Mouse (Mus musculus) forebrain, embryonic 14.5 days (tissue): Measurements from ENCODE around the gene Gga2. TPM values are rescaled to one million over a fixed set of nuclear protein-coding genes. Genes with fewer than 3 reads are reported as not detected.

Experiments used
- ATAC-seq: fragments of 200-750 bp; cut with Nextera tagmentation; 2 replicates; pipeline ENCODE4 v1.8.0; 2017; ENCODE audit warnings: mild to moderate bottlenecking, moderate library complexity
- DNase-seq: peaks from one replicate; pipeline ENCODE4 v3.0.0-alpha.2; 2015; ENCODE audit warnings: low spot score
- H3K27ac ChIP-seq: fragments of 300-500 bp; sonication (generic); 2 replicates; pipeline ENCODE4 v1.5.1; 2014; ENCODE audit warnings: low read depth, mild to moderate bottlenecking, control low read depth, low read length, moderate library complexity
- H3K27me3 ChIP-seq: fragments of 300-500 bp; sonication (generic); replicated peaks from 2 replicates; pipeline ENCODE4 v1.6.1; 2014; ENCODE audit warnings: low read length, control low read depth, mixed read lengths; ENCODE audit not compliant: control insufficient read depth, insufficient read depth
- H3K36me3 ChIP-seq: fragments of 300-500 bp; sonication (generic); 2 replicates; pipeline ENCODE4 v1.6.1; 2014; ENCODE audit warnings: low read length, control low read depth; ENCODE audit not compliant: control insufficient read depth, insufficient read depth
- H3K4me1 ChIP-seq: fragments of 300-500 bp; sonication (generic); 2 replicates; pipeline ENCODE4 v1.6.1; 2014; ENCODE audit warnings: antibody characterized with exemption, low read length, control low read depth; ENCODE audit not compliant: control insufficient read depth, insufficient read depth
- H3K4me2 ChIP-seq: fragments of 300-500 bp; sonication (generic); 2 replicates; pipeline ENCODE4 v1.6.1; 2014; ENCODE audit warnings: mild to moderate bottlenecking, control low read depth, low read length
- H3K4me3 ChIP-seq: fragments of 300-500 bp; sonication (generic); 2 replicates; pipeline ENCODE4 v1.5.1; 2014; ENCODE audit warnings: low read depth, low read length, control low read depth
- H3K9ac ChIP-seq: fragments of 300-500 bp; sonication (generic); 2 replicates; pipeline ENCODE4 v1.6.1; 2014; ENCODE audit warnings: mild to moderate bottlenecking, low read length, control low read depth, moderate library complexity
- H3K9me3 ChIP-seq: fragments of 300-500 bp; sonication (generic); replicated peaks from 2 replicates; pipeline ENCODE4 v1.6.1; 2016; ENCODE audit warnings: low read length, control low read depth, mixed read lengths; ENCODE audit not compliant: control insufficient read depth
- WGBS: fragments of 180-500 bp; shearing (Covaris S2); extraction: QIAGEN DNeasy Blood & Tissue Kit; methylation state at CpG from one replicate; pipeline ENCODE4 v1.1.7; 2014; 5-methylcytosine and 5-hydroxymethylcytosine counted together
- polyA plus RNA-seq: library from polyadenylated mRNA; unstranded; fragments of >200 nt; fragmentation: Nextera tagmentation; extraction: Ambion mirVana; gene quantifications from 2 replicates; pipeline ENCODE4 v1.2.1, GENCODE M21; 2014

Gene Gga2
- polyA plus RNA-seq, 1 experiment from 2014 or later, result 28.0 TPM

GRCm38 (mm10) chr7:122018247-122018646 lies 2.8 kb downstream of the Gga2 start:
- DNase-seq (no peak), ATAC-seq (no peak)
- 65% methylated on average over 3 of the region's 3 CpGs for WGBS
- no peaks in the 10 kb centered on the region for H3K27me3 ChIP-seq
- H3K4me1 ChIP-seq, result peaks cover 18% of the 10 kb centered on the region
- H3K9me3 ChIP-seq, result no peaks in the 10 kb centered on the region
- H3K27ac ChIP-seq, result no peak overlapping the region
- peak overlapping the region; percentile 5; the same call in 1 of the 2 replicates for H3K4me3 ChIP-seq
- H3K36me3 ChIP-seq, result no peaks in the 10 kb centered on the region
- H3K9ac ChIP-seq, result no peak overlapping the region
- peak overlapping the region; percentile 56 for H3K4me2 ChIP-seq

DNA sequence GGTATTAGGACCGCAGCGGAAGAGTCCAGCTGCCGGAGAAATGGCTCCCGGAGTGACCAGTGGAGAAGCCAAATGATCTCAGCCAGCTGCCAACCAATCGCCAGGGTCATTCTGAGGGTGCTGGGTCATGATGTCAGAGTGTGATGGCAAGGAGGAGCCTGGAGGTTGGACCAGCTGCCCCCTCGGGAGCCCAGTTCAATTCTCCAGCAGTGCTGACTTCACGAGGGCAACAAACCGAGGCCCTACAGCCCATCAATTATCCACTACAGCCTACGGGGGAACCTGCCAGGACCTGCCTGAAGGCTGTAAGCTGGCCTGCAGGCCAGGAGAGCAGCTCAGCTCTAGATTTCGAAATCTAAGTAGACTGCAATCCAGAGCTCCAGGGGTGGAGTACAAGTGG lies 5.3 kb downstream of the Gga2 start:
- H3K4me1 ChIP-seq, result peaks cover 18% of the 10 kb centered on the region
- no peak overlapping the region for H3K9ac ChIP-seq
- DNase-seq, result no peak
- no peak overlapping the region for H3K4me3 ChIP-seq
- no peaks in the 10 kb centered on the region for H3K27me3 ChIP-seq
- H3K27ac ChIP-seq, result no peak overlapping the region
- no peaks in the 10 kb centered on the region for H3K9me3 ChIP-seq
- 85% methylated on average over 10 of the region's 10 CpGs for WGBS
- ATAC-seq, result no peak
- H3K36me3 ChIP-seq, result peaks cover 18% of the 10 kb centered on the region
- no peak overlapping the region for H3K4me2 ChIP-seq

DNA sequence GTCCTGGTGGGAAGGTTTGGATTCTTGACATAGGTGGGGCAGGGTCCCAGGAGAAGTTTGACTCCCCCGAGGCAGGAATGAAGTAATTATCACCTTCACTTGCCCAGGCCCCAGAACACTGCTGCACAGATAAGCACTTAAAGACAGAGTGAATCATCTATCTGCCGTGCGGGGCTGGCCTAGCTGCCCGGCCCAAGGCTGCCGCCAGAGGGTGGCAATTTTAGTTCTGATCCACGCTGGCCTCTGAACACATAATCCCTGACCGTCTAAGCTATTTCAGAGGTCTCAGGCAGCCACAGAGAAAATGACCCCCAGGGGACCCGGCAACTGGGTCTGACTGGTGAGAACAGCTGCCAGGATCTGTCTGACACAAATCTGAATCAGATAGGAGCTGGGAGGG lies 5.9 kb downstream of the Gga2 start:
- H3K27ac ChIP-seq, result no peak overlapping the region
- H3K36me3 ChIP-seq, result peaks cover 24% of the 10 kb centered on the region
- WGBS, result 77% methylated on average over 8 of the region's 8 CpGs
- no peak for ATAC-seq
- DNase-seq, result no peak
- no peak overlapping the region for H3K9ac ChIP-seq
- peaks cover 18% of the 10 kb centered on the region for H3K4me1 ChIP-seq
- no peaks in the 10 kb centered on the region for H3K9me3 ChIP-seq
- no peak overlapping the region for H3K4me2 ChIP-seq
- H3K4me3 ChIP-seq, result no peak overlapping the region
- no peaks in the 10 kb centered on the region for H3K27me3 ChIP-seq

DNA sequence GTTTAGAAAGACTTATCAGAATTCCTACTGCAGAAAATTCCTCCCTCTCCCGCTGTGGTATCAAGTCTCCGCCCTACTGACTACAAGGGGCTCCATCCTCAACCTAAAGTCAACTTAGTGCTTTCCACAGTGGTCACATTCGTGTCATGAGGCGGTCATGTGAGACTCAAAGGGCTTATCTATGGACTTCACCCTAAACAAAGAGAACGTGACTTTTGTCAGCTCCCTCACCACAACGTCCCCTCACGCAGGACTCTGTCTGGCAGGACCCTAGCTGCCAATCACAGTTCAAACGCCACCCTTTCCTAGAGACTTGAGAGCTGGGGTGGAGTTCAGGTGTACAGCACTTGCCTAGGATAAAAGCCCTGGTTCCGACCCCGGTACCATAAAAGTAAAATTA lies 8.1 kb downstream of the Gga2 start:
- ATAC-seq (no peak), DNase-seq (no peak)
- H3K9ac ChIP-seq, result no peak overlapping the region
- 93% methylated on average over 10 of the region's 10 CpGs for WGBS
- no peaks in the 10 kb centered on the region for H3K9me3 ChIP-seq
- H3K27me3 ChIP-seq, result no peaks in the 10 kb centered on the region
- H3K27ac ChIP-seq, result no peak overlapping the region
- H3K4me3 ChIP-seq, result no peak overlapping the region
- peaks cover under 1% of the 10 kb centered on the region; the same call in 1 of the 2 replicates for H3K4me1 ChIP-seq
- H3K36me3 ChIP-seq, result peaks cover 45% of the 10 kb centered on the region
- no peak overlapping the region for H3K4me2 ChIP-seq

DNA sequence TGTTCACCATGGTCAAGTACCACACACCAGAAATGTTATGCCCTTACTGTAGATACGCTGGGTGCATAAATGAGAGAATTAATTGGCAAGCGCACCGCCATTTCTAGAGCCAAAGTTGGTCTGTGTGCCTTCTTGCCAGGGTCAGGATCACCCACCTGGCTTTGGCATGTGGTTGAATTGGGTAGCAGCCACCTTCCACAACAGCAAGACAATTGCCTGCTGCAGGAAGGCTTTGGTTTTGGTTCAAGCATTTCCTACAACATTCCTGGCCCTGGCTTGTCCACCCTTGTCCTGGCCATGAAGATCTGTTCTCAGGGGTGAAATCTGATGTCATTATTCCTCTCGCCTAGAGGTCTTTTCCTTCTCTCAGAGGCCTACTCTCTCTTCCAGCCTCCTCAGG lies 8.7 kb downstream of the Gga2 start:
- Histone ChIP-seq H3K36me3 (peaks cover 51% of the 10 kb centered on the region), H3K4me2 (no peak overlapping the region), H3K9me3 (no peaks in the 10 kb centered on the region), H3K9ac (no peak overlapping the region), H3K27me3 (no peaks in the 10 kb centered on the region), H3K4me3 (no peak overlapping the region), H3K4me1 (no peaks in the 10 kb centered on the region; the same call in 1 of the 2 replicates), H3K27ac (no peak overlapping the region)
- ATAC-seq (no peak), DNase-seq (no peak)
- 91% methylated on average over 4 of the region's 4 CpGs for WGBS

DNA sequence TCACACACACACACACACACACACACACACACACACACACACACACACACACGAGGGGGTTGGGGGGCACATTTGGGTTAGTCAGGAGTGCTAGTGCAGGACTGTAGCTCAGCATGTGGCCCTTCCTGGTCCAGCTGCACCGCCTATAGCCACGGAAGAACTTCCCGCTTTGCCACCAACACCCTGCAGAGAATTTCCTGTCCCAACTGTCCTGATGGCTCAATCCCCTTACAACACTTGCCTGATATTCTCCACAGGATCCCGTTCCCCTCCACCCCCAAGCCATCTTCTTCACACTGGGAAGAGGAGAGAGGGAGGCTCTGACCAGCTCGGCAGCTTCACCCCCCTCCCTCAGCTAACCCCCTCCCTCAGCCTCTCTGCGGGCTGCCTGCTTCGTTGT lies 20.6 kb downstream of the Gga2 start:
- DNase-seq (no peak), ATAC-seq (no peak)
- Histone ChIP-seq H3K9me3 (no peaks in the 10 kb centered on the region), H3K4me1 (no peaks in the 10 kb centered on the region), H3K27ac (no peak overlapping the region), H3K4me3 (no peak overlapping the region), H3K36me3 (peaks cover 89% of the 10 kb centered on the region), H3K9ac (no peak overlapping the region), H3K4me2 (no peak overlapping the region), H3K27me3 (no peaks in the 10 kb centered on the region)
- WGBS, result 77% methylated on average over 8 of the region's 8 CpGs

GRCm38 (mm10) chr7:121995961-121996360 lies 25.1 kb downstream of the Gga2 start:
- H3K4me2 ChIP-seq, result no peak overlapping the region
- DNase-seq, result no peak
- H3K27ac ChIP-seq, result no peak overlapping the region
- no peak for ATAC-seq
- WGBS, result 83% methylated on average over 5 of the region's 5 CpGs
- no peaks in the 10 kb centered on the region for H3K27me3 ChIP-seq
- no peak overlapping the region for H3K4me3 ChIP-seq
- peaks cover 94% of the 10 kb centered on the region for H3K36me3 ChIP-seq
- H3K4me1 ChIP-seq, result no peaks in the 10 kb centered on the region
- no peaks in the 10 kb centered on the region for H3K9me3 ChIP-seq
- no peak overlapping the region for H3K9ac ChIP-seq

DNA sequence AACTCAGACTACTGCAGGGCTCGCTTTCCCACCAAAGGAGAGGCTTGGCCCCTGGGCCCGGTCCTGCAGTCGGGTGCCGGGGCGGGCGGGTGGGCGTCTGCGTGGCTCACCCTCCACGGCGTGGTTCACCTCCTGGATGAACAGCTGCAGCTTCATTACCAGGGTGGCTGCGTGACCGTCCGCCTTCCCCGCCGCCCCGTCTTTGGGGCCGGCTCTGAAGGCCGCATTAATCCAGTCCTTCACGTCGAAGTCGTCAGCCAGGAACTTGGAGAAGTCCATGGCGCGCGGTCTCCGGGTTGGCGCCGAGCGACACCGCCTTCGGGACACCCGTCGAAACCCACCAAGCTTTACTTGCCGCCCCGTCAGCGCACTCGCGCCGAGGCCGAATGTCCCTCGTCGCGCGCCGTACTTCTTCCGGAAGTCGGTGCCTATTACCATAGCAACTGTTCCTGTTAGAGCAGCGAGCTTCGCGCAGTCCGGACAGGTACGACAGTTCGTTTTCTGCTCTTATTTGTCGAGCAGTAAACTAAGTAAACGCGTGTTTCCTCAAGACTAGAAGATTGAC lies 39.6 kb downstream of the Gga2 start, which contains the start of gene Cog7:
Cog7 (minus strand) TSS at position 405 of the 565 bp plus-strand sequence.
- ATAC-seq (peak; percentile 90), DNase-seq (peak; percentile 95)
- peak within 1 kb of the TSS; percentile 72 for H3K9ac ChIP-seq
- H3K4me3 ChIP-seq, result peak within 1 kb of the TSS; percentile 63
- no peaks in the 10 kb centered on the region for H3K9me3 ChIP-seq
- no peaks in the 10 kb centered on the region for H3K27me3 ChIP-seq
- peaks cover 5% of the 10 kb centered on the region; the same call in 1 of the 2 replicates for H3K36me3 ChIP-seq
- H3K4me2 ChIP-seq, result peak within 1 kb of the TSS; percentile 57
- under 1% methylated on average over 55 of the region's 55 CpGs for WGBS
- H3K27ac ChIP-seq, result no peak within 1 kb of the TSS
- peaks cover 8% of the 10 kb centered on the region; the same call in 1 of the 2 replicates for H3K4me1 ChIP-seq

GRCm38 (mm10) chr7:121975031-121975430 lies 46.0 kb downstream of the Gga2 start:
- Histone ChIP-seq H3K27me3 (no peaks in the 10 kb centered on the region), H3K9me3 (no peaks in the 10 kb centered on the region), H3K4me2 (no peak overlapping the region), H3K36me3 (peaks cover 27% of the 10 kb centered on the region), H3K4me1 (no peaks in the 10 kb centered on the region), H3K4me3 (no peak overlapping the region), H3K9ac (no peak overlapping the region), H3K27ac (no peak overlapping the region)
- DNase-seq (peak; percentile 70), ATAC-seq (no peak)
- WGBS, result 57% methylated on average over 4 of the region's 4 CpGs
